Mouse (Mus musculus): ENCODE data around the gene Son. TPM values are rescaled to one million over a fixed set of nuclear protein-coding genes. Genes with fewer than 3 reads are reported as not detected.

Son gene
- total and polyA plus RNA-seq, 3 experiments: 93.6 to 182 (median 157) TPM

DNA sequence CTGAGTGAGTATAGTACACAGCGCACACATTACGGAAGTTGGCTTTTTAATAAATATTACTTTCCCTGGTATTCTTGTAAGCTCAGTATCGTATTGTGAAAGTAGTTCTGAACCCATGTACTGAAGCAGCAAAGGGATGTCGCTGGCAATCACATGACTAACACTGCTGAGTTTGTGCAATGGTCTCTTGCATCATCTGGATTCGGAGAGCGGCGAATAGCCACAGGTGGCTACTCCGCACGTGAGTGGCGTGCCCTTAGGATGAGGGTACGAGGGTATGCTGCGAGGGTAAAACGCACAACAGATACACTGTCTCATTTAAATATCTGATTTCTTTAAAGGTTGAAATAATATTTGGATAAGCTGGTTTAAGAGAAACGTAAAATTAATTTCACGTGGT lies 80.1 kb downstream of the Son start:
- H3K9ac ChIP-seq (ENCODE audit: control insufficient read depth, low read depth, low read length, poor library complexity, severe bottlenecking): peak overlapping the region; percentile 79
- H3K4me3 ChIP-seq (ENCODE audit: control insufficient read depth in 1 of 2, insufficient read depth in 1 of 2, low read depth in 2 of 2, low read length in 2 of 2): peak overlapping the region; percentile 81 to 91

GRCm38 (mm10) chr16:91728123-91729065 lies 81.1 kb downstream of the Son start, which contains the start of gene Cryzl1:
Cryzl1 (minus strand) TSS chr16:91728975.
- Histone ChIP-seq H3K9me3 (replicated peaks; ENCODE audit: insufficient read depth, low read length) (no peaks in the 10 kb centered on the region), H3K4me1 (ENCODE audit: control insufficient read depth in 1 of 2, insufficient read depth in 2 of 2, low read length in 2 of 2) (peaks cover 0 to 14% of the 10 kb centered on the region in 2 experiments; a peak in 3 of 4 replicates), H3K9ac (ENCODE audit: control insufficient read depth, low read depth, low read length, poor library complexity, severe bottlenecking) (peak within 1 kb of the TSS; percentile 79), H3K36me3 (ENCODE audit: control insufficient read depth in 1 of 2, insufficient read depth in 2 of 2, low read length in 2 of 2) (peaks cover 0 to 14% of the 10 kb centered on the region in 2 experiments; a peak in 2 of 4 replicates), H3K4me3 (ENCODE audit: control insufficient read depth in 1 of 2, insufficient read depth in 1 of 2, low read depth in 2 of 2, low read length in 2 of 2) (peak within 1 kb of the TSS; percentile 91 to 93), H3K27ac (ENCODE audit: control insufficient read depth, low read depth, low read length) (peak within 1 kb of the TSS; percentile 90), H3K27me3 (ENCODE audit: control insufficient read depth in 1 of 2, insufficient read depth in 2 of 2, low read length in 2 of 2) (peaks cover 7 to 9% of the 10 kb centered on the region in 2 experiments), H3K79me2 (ENCODE audit: control insufficient read depth, insufficient read depth, low read length, poor library complexity) (peaks cover 26% of the 10 kb centered on the region)
- DNase-seq (ENCODE audit: low read depth, low spot score): peak; percentile 99
- TF ChIP-seq ZMIZ1 (IDR thresholded peaks at IDR 0.05; ENCODE audit: low read depth, low read length): no peak
- no peak for TF ChIP-seq CTCF (IDR thresholded peaks at IDR 0.05 in 2 of 3, conservative IDR thresholded peaks at IDR 0.05 in 1 of 3; ENCODE audit: control insufficient read depth in 1 of 3, insufficient read depth in 1 of 3, low read depth in 2 of 3, low read length in 3 of 3, poor library complexity in 1 of 3, severe bottlenecking in 1 of 3)
- TF ChIP-seq BHLHE40 (IDR thresholded peaks at IDR 0.05; ENCODE audit: borderline replicate concordance, low read depth, low read length): 0 out of 2 replicates have a peak, but pooled peaks have one; percentile 4
- TF ChIP-seq UBTF (IDR thresholded peaks at IDR 0.05; ENCODE audit: borderline replicate concordance, insufficient read depth, low read depth, low read length): no peak
- peak; percentile 41; the same call in 1 of the 2 replicates for TF ChIP-seq NRF1 (IDR thresholded peaks at IDR 0.05; ENCODE audit: insufficient read depth, low read depth, low read length, poor library complexity, severe bottlenecking)
- TF ChIP-seq USF1 (IDR thresholded peaks at IDR 0.05; ENCODE audit: low read depth, low read length): no peak
- no peak for TF ChIP-seq JUND (IDR thresholded peaks at IDR 0.05; ENCODE audit: low read depth, low read length)
- no peak for TF ChIP-seq ZNF384 (IDR thresholded peaks at IDR 0.05; ENCODE audit: low read depth, low read length)
- TF ChIP-seq USF2 (IDR thresholded peaks at IDR 0.05; ENCODE audit: borderline replicate concordance in 1 of 2, insufficient read depth in 1 of 2, low read depth in 1 of 2, low read length in 2 of 2): no peak
- peak; percentile 81 for TF ChIP-seq KAT2A (conservative IDR thresholded peaks at IDR 0.05; ENCODE audit: low read depth, low read length)
- TF ChIP-seq TCF12 (IDR thresholded peaks at IDR 0.05; ENCODE audit: low read depth, low read length): no peak; the same call in none of the 2 replicates
- TF ChIP-seq SMC3 (IDR thresholded peaks at IDR 0.05; ENCODE audit: low read depth, low read length): no peak
- TF ChIP-seq POLR2AphosphoS2 (IDR thresholded peaks at IDR 0.05; ENCODE audit: low read length): no peak; the same call in 1 of the 2 replicates
- TF ChIP-seq ZC3H11A (IDR thresholded peaks at IDR 0.05; ENCODE audit: low read depth, low read length): no peak
- TF ChIP-seq MYC (IDR thresholded peaks at IDR 0.05; ENCODE audit: low read depth, low read length): peak; percentile 63; the same call in 1 of the 2 replicates
- no peak; the same call in 1 of the 2 replicates for TF ChIP-seq MAZ (IDR thresholded peaks at IDR 0.05; ENCODE audit: low read depth, low read length)
- peak; percentile 57 for TF ChIP-seq ETS1 (IDR thresholded peaks at IDR 0.05; ENCODE audit: low read depth, low read length)
- TF ChIP-seq GABPA (IDR thresholded peaks at IDR 0.05; ENCODE audit: low read depth, low read length): no peak
- TF ChIP-seq ELF1 (IDR thresholded peaks at IDR 0.05; ENCODE audit: low read depth, low read length): peak; percentile 93

More for the DNA sequence above, 80.1 kb downstream of the Son start:
- Histone ChIP-seq H3K79me2 (ENCODE audit: control insufficient read depth, insufficient read depth, low read length, poor library complexity) (peaks cover 30% of the 10 kb centered on the region), H3K36me3 (ENCODE audit: control insufficient read depth in 1 of 2, insufficient read depth in 2 of 2, low read length in 2 of 2) (peaks cover 2 to 14% of the 10 kb centered on the region in 2 experiments; a peak in 2 of 4 replicates), H3K27ac (ENCODE audit: control insufficient read depth, low read depth, low read length) (peak overlapping the region; percentile 89), H3K27me3 (ENCODE audit: control insufficient read depth in 1 of 2, insufficient read depth in 2 of 2, low read length in 2 of 2) (peaks cover 7 to 9% of the 10 kb centered on the region in 2 experiments), H3K4me1 (ENCODE audit: control insufficient read depth in 1 of 2, insufficient read depth in 2 of 2, low read length in 2 of 2) (peaks cover 0 to 14% of the 10 kb centered on the region in 2 experiments; a peak in 3 of 4 replicates), H3K9me3 (replicated peaks; ENCODE audit: insufficient read depth, low read length) (no peaks in the 10 kb centered on the region)
- no peak for TF ChIP-seq SMC3 (IDR thresholded peaks at IDR 0.05; ENCODE audit: low read depth, low read length)
- TF ChIP-seq TBP (IDR thresholded peaks at IDR 0.05; ENCODE audit: low read depth, low read length): peak; percentile 46; the same call in 1 of the 2 replicates
- peak; percentile 41; the same call in 1 of the 2 replicates for TF ChIP-seq SIN3A (IDR thresholded peaks at IDR 0.05; ENCODE audit: low read length)
- TF ChIP-seq CHD2 (IDR thresholded peaks at IDR 0.05; ENCODE audit: low read length): no peak
- 0 out of 2 replicates have a peak, but pooled peaks have one; percentile 34 for TF ChIP-seq POLR2AphosphoS2 (IDR thresholded peaks at IDR 0.05; ENCODE audit: low read length)
- 0 out of 2 replicates have a peak, but pooled peaks have one; percentile 6 for TF ChIP-seq KAT2A (conservative IDR thresholded peaks at IDR 0.05; ENCODE audit: low read depth, low read length)
- no peak for TF ChIP-seq POLR2AphosphoS5 (IDR thresholded peaks at IDR 0.05; ENCODE audit: borderline replicate concordance, low read depth, low read length)
- no peak for TF ChIP-seq TAL1 (IDR thresholded peaks at IDR 0.05; ENCODE audit: low read length)
- peak; percentile 87 for TF ChIP-seq USF1 (IDR thresholded peaks at IDR 0.05; ENCODE audit: low read depth, low read length)
- TF ChIP-seq ZC3H11A (IDR thresholded peaks at IDR 0.05; ENCODE audit: low read depth, low read length): no peak
- peak; percentile 91 for TF ChIP-seq MYC (IDR thresholded peaks at IDR 0.05; ENCODE audit: low read depth, low read length)
- TF ChIP-seq ETS1 (IDR thresholded peaks at IDR 0.05; ENCODE audit: low read depth, low read length): peak; percentile 23; the same call in 1 of the 2 replicates
- TF ChIP-seq HCFC1 (IDR thresholded peaks at IDR 0.05; ENCODE audit: low read depth, low read length): 0 out of 2 replicates have a peak, but pooled peaks have one; percentile 14
- peak; percentile 80 for TF ChIP-seq MAX (IDR thresholded peaks at IDR 0.05; ENCODE audit: low read length)
- TF ChIP-seq NELFE (IDR thresholded peaks at IDR 0.05; ENCODE audit: low read depth, low read length): no peak
- no peak for TF ChIP-seq MEF2A (IDR thresholded peaks at IDR 0.05; ENCODE audit: extremely low read depth, insufficient replicate concordance, low read depth, low read length, poor library complexity, severe bottlenecking)
- TF ChIP-seq BHLHE40 (IDR thresholded peaks at IDR 0.05; ENCODE audit: borderline replicate concordance, low read depth, low read length): peak; percentile 94
- TF ChIP-seq MXI1 (IDR thresholded peaks at IDR 0.05; ENCODE audit: low read depth, low read length): peak; percentile 81
- TF ChIP-seq EP300 (IDR thresholded peaks at IDR 0.05; ENCODE audit: low read depth in 1 of 2, low read length in 2 of 2): peak in 1 of 2 experiments; percentile 19; a peak in 1 of 4 replicates
- peak; percentile 77 for DNase-seq (ENCODE audit: low read depth, low spot score)

Data from MEL (cell line).